Mouse (Mus musculus) layer of hippocampus, postnatal 14 days (tissue): ENCODE measurements around the gene Llgl1. TPM values are rescaled to one million over a fixed set of nuclear protein-coding genes. Genes with fewer than 3 reads are reported as not detected.

Experiments used
- DNase-seq, 2 experiments: peaks; one replicate each; pipeline ENCODE4 v3.0.0; 2021 to 2022; ENCODE audit warnings: low spot score in 2 of 2, mixed read lengths in 1 of 2
- long read RNA-seq, 2 experiments: library from polyadenylated mRNA; stranded (forward); transcript quantifications; one replicate each; pipeline ENCODE4 v2.0.0; 2021
- total RNA-seq, 2 experiments: library from RNA; stranded (reverse); gene quantifications; 2 replicates each; pipeline ENCODE4 v1.2.3; 2021

Gene Llgl1
- total RNA-seq = 10 to 100 TPM; 51.1 to 57.0 TPM
- long read RNA-seq, experiment 1, full-length matches to known transcripts = 22 of 56 reads
- long read RNA-seq, experiment 1, partial matches to known transcripts = 25 of 56 reads
- long read RNA-seq, experiment 1, other reads (novel, unspliced or antisense) = 9 of 56 reads
- long read RNA-seq, experiment 2, full-length matches to known transcripts = 19 of 63 reads
- long read RNA-seq, experiment 2, partial matches to known transcripts = 24 of 63 reads
- long read RNA-seq, experiment 2, other reads (novel, unspliced or antisense) = 20 of 63 reads

- DNase-seq = peak; percentile 80 to 84
These were observed at the start of gene Llgl1 for GRCm38 (mm10) chr11:60699524-60700075. Gene Llgl1 (plus strand): TSS chr11:60699723.

DNA sequence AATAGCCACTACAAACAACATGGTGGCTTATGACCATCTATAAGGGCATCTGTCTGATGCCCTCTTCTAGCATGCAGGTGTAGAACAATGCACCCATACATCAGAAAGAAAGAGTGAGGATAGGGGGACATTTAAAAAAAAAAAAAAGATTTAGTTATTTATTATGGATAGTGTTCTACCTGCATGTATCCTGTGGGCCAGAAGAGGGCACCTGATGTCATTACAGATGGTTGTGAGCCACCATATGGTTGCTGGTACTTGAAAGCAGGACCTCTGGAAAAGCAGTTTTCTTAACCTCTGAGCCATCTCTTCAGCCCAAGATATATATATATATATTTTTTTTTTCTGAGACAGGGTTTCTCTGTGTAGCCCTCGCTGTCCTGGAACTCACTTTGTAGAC lies 3.4 kb upstream of the Llgl1 start:
- no peak for DNase-seq

DNA sequence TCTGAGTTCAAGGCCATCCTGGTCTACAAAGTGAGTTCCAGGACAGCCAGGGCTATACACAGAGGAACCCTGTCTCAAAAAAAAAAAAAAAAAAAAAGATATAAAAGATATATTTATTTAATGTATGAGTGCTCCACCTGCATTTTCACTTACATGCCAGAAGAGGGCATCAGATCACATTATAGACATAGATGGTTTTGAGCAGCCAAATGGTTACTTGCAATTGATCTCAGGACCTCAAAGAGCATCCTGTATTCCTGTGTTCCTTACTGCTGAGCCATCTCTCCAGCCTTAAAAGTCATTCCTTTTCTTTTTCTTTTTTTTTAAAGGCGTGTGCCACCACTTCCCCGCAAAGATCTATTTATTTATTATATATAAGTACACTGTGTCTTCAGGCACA lies 2.0 kb upstream of the Llgl1 start:
- no peak for DNase-seq

DNA sequence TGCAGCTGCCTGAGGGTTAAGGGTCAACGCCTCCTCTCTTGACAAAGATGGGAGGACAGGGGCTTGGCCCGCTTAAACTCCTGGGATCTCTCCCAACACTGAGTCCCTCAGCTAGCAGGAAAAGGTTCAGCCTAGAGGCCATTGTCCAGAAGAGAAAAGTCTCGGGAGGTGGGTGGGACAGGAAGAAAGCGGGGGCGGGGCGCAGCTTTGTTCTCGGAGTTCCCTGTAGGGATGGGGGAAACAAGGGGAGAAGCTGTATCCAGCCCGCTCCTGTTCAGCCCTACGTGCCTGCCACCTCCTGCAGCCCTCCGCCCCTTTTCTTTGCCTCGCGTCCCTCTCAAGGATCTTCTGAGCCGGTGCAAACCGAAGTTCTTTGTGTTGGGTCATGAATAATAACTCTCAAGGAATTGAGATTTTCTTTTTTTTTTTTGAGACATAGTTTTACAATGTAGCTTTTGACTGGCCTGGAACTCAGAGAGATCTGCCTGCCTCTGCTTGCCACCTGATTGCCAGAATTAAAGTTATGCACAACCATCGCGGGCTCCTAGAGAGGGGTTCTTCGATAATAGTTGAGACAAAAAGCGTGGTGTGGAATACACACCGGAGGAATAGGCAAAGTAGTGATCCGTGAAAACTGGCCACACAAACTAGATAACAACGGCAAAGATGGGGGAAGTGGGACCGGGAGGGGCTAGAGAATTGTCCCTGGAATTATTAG lies 558 bp upstream of the Llgl1 start:
- DNase-seq = no peak

GRCm38 (mm10) chr11:60700320-60701185 lies 1.0 kb downstream of the Llgl1 start:
- no peak for DNase-seq

GRCm38 (mm10) chr11:60701611-60702010 lies 2.1 kb downstream of the Llgl1 start:
- DNase-seq = no peak

DNA sequence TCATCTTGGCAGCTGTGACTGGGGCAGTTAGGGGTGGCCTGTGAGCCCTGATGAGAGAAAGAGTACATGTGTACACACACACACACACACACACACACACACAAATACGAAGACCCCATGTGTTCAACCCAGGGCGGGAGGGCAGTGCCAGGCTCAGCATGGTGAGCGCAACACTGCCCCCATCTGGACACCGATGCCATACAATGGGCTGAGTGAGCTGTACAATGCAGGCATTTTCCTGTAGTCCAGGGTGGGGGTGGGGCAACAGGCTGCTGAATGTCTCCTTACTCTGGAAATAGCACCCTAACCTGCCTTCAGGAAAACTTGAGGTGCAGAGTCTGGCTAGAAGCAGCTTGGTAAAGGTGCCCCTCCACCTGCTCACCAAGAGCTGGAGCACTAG lies 3.6 kb downstream of the Llgl1 start:
- DNase-seq = peak; percentile 60 to 67

- DNase-seq = peak in 1 of 2 experiments; percentile 1
These were observed 4.7 kb downstream of the Llgl1 start for GRCm38 (mm10) chr11:60704023-60704880.

GRCm38 (mm10) chr11:60705255-60705654 lies 5.7 kb downstream of the Llgl1 start:
- no peak for DNase-seq

DNA sequence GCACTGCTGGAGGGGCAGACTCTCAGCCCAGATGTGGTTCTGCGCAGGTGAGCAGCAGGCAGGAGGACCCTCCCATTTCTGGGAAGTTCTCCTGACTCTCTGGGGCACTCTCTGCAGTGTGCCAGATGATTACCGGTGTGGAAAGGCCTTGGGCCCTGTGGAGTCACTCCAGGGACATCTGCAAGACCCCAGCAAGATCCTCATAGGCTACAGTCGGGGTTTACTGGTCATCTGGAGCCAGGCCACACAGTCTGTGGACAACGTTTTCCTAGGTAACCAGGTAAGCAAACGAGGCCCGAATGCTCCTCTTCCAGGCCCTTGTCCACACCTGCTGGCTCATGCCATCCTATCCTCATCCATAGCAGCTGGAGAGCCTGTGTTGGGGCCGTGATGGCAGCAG lies 6.6 kb downstream of the Llgl1 start:
- DNase-seq = peak in 1 of 2 experiments; percentile 1

- DNase-seq = peak in 1 of 2 experiments; percentile 1
These were observed 7.4 kb downstream of the Llgl1 start for GRCm38 (mm10) chr11:60706696-60707480.

- DNase-seq = peak in 1 of 2 experiments; percentile 4
These were observed 8.1 kb downstream of the Llgl1 start for GRCm38 (mm10) chr11:60707672-60708071.

DNA sequence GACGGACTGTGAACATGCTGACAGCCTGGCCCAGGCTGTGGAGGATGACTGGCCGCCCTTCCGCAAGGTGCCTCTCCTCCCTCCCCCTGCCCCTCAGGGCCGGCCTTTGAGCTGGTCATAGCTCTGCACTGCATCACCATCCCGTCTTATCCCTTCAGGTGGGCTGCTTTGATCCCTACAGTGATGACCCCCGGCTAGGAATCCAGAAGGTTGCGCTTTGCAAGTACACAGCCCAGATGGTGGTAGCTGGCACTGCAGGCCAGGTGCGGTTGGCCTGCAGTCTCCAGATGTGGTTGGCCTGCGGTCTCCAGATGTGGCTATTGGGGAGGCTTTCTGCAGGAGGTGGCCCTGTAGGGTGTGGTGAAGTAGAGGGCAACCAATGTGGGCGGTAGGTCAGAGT lies 9.1 kb downstream of the Llgl1 start:
- no peak for DNase-seq

DNA sequence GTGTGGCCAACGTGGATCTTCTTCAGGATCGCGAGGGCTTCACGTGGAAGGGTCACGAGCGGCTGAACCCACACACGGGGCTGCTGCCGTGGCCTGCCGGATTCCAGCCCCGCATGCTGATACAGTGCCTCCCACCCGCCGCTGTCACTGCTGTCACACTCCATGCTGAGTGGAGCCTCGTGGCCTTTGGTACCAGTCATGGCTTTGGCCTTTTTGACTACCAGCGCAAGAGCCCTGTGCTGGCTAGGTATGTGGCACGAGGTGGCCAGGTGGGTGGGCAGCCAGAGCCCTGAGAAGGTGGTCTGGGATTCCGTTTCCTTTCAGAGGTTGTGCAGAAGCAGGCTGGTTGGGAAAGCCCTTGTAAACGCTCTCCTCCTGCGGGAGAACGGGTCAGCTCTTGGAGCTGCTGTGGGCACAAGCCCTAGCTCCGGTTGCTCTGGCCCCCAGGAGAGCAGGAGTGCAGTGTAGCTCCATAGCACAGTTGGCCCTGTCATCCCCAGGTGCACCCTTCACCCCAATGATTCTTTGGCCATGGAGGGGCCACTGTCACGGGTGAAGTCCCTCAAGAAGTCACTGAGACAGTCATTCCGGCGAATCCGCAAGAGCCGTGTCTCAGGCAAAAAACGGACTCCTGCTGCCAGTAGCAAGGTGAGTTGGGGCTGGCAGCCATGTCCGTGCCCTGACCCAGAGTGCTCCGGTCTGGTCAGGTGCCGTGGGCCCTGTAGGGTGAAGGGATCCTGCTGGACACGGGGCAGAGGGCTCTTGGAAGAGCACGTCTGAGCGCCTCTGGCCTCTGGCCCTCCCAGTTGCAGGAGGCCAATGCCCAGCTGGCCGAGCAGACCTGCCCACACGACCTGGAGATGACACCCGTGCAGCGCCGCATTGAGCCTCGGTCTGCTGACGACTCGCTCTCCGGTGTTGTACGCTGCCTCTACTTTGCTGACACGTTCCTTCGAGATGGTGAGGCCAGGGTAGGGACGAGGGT lies 10.2 kb downstream of the Llgl1 start:
- peak in 1 of 2 experiments; percentile 1 for DNase-seq

DNA sequence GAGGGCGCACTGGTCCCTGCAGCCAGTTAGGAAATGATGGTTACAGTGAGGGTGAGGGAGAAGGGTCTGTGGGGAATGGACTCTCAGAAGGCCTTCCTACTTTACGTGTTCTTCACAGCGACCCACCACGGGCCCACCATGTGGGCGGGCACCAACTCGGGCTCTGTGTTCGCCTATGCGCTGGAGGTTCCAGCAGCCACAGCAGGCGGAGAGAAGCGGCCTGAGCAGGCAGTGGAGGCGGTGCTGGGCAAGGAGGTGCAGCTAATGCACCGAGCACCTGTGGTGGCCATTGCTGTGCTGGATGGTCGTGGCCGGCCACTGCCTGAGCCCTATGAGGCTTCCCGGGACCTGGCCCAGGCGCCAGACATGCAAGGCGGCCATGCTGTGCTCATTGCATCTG lies 11.7 kb downstream of the Llgl1 start:
- DNase-seq = no peak

DNA sequence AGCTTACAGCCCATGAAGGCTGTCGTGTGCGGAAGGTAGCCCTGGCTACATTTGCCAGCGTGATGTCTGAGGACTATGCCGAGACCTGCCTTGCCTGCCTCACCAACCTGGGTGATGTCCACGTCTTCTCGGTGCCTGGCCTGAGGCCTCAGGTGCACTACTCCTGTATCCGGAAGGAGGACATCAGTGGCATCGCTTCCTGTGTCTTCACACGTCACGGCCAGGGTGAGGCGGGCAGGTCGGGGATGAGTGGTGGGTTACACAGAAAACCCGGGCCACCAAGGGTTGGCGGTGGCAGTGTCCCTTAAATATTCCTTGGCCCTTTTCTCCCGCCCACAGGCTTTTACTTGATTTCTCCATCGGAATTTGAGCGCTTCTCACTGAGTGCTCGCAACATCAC lies 12.5 kb downstream of the Llgl1 start:
- no peak for DNase-seq

- no peak for DNase-seq
These were observed 13.2 kb downstream of the Llgl1 start for GRCm38 (mm10) chr11:60712639-60713255.

- DNase-seq = no peak
These were observed 16.3 kb downstream of the Llgl1 start for GRCm38 (mm10) chr11:60715833-60716232.
